Mouse (Mus musculus) adipocyte (in vitro differentiated cells): Measurements from ENCODE around the gene Trim47.
"Not testable (repeated sequence)": the region's sequence is repeated elsewhere in the genome, so short reads cannot be mapped to it uniquely, and the experiment has no call there.

Experiments
- DNase-seq: peaks from one replicate; pipeline ENCODE4 v3.0.0-alpha.2; 2016; ENCODE audit warnings: low spot score

Gene Trim47

DNA sequence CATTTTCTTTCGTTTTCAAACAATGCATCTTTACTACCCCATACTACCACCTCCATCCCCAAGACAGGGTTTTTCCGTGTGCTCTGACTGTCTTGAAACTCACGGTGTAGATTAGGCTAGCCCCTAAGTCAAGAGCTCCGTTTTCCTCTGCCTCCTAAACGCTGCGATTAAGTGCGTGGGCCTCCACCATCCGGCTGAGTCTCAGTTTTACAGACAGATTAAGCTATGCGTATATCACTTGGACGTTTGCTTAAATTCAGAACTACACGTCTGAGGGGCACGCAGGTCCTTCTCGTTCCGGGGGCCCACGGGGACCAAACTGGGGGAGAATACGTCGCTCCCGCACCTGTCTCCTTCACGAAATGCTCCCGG lies 11.1 kb upstream of the Trim47 start:
- DNase-seq, result no peak

- no peak for DNase-seq
Measured at GRCm38 (mm10) chr11:116134171-116134570, 7.2 kb upstream of the Trim47 start.

DNA sequence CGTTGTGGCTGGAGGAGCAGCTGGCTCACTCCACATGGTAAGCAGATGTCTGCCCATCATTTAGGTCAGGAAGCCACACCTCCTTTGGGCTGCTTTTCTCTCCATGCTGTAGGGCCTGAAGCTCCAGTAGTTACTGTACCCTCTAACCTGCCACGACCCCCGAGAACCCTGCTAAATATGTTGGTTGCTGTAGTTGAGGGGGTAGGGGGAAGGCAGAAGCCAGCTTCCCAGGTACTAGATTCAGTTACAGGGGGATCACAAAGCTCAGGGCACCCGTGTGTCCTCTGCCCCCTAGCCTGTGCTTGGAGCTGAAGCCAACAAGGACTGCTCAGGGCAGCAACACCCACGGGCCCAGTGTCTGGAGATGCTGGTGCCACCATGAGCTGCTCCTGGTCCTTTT lies 6.5 kb upstream of the Trim47 start:
- DNase-seq, result no peak

DNA sequence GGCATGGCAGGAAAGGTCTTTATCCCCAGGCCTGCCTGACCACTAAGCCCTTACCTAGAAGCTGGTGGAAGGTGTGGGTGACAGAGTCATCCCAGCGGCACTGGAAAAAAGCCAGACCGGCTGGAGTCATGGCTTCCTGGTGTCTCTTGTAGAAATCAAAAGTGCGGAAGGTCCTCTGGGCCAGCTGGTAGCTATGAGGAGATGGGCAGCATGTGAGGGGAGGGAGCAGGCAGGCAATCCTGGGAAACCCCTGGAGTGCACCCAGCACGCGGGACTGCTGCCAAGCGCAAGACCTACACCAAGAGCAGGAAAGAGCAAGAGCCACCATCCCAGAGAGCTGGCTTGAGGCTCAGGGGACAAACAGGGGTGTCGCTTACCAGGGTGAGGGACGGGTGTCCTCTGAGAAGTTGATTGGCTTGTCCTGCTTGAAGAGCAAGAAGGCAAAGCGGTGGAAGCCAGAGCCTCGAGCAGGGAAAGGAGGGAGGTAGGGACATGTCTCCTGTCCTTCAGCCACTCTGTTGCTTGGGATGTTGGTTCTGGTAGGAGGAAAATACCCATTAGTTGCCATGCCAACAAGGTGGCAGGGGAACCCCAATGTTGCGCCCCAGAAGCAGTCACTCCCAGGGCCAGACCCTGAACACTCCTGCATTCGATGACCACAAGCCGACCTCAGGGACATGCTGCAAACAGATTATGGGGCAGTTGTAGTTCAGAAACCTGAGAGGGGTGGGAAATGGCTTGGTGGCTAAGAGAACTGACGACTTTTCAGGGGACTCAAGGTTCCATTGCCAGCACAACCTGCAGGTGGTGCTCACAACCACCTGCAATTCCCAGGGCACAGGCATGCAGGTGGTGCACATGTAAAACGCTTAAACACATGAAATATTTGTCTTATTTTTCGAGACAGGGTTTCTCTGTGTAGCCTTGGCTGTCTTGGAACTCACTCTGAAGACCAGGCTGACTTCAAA lies 5.6 kb upstream of the Trim47 start:
- DNase-seq, result no peak

DNA sequence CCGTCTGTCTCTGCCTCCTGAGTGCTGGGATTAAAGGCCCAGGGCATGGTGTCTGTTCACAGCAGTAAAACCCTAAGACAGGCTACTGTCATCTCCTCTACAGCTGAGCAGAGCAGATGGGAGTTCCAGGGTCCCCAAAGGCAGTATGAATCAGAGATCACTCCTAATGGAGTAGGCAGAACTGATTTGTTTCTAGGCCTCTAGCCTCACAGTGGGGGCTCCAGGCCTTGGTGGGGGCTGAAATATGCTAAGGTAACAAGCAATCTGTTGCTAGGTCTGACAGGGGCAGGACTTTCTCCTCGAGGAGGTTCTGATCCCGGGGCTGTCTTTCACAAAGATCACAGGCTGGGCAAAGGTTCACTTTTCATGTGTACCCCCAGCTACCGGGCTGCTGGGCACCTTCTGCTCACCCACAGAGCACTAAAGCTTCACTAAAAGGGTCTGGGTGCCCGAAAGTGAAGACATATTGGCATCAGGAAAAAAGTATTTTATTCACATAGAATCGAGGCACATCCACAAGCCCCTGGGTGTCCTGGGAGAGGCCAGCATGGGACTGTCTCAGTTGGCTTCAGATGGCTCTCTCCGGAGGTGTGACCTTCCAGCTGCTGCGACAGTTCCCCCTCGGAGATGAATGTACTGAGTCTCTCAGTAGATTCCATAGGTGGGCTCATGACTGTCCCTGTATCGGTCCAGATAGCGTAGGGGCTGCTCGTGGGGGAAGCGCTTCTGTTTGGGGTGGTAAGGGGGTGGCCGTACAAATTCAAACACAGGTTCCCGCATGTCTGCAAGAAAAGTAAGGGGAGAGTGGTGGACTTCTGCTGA lies 4.5 kb upstream of the Trim47 start:
- peak; percentile 26 for DNase-seq

DNA sequence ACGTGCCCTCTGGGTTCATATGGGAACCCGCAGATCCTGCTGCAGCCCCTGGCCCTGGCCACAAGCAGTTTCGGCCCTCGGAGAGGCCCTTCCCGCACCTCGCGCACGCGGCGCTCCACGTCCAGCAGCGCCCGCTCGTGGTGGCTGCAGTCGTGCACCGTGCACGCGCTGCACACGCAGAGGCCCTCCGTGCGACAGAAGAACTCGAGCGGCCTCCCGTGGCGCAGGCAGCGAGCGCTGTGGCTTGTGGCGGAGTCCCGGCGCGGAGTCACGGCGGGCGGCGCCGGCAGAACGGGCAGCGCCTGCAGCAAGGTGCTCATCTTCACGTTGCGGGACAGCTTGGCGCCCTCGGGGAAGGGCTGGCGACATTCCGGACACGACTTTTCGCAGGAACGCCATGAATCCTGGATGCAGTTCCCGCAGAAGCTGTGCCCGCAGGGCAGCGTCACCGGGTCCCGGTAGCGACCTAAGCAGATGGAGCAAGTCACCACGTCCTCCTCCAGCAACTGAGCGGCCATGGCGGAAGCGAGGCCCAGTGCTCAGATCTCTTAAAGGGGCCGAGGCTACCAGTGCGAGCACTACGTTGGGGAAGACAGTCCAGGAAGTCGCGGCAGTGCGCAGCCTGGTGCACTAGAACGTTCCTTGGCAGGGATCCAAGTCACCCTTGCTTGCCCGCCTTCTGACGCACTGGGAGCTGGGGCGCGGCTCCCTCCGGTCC lies 3.6 kb upstream of the Trim47 start, which contains the start of gene Trim65:
Gene Trim65, minus strand, starts transcription at position 641 of the 718 bp plus-strand sequence.
- peak; percentile 86 for DNase-seq

GRCm38 (mm10) chr11:116129993-116130487 lies 3.0 kb upstream of the Trim47 start:
- DNase-seq, result peak; percentile 25

- no peak for DNase-seq
Measured at GRCm38 (mm10) chr11:116129091-116129790, 2.2 kb upstream of the Trim47 start.

DNA sequence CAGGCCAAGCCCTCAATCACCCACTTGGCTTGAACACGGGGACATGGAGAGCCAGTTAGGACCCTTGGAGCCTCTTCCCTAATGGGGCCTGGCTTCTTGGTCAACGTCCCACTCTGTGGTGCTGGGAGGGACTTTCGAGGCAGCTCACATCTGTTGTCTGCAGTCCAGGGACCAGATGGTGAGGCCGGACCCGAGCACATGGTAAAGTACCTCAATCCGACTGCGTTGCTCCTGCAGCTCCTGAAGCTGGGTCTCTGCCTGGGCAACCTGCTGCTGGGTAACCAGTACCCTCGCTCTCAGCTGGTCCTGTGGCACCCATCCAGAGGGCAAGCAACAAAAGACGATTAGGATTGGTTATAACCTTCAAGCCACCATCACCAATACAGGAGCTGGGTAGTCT lies 976 bp upstream of the Trim47 start:
- DNase-seq, result no peak

- no peak for DNase-seq
Measured at GRCm38 (mm10) chr11:116126261-116126660, 749 bp downstream of the Trim47 start.

GRCm38 (mm10) chr11:116121731-116122245 lies 5.2 kb downstream of the Trim47 start:
- not testable (repeated sequence) for DNase-seq

GRCm38 (mm10) chr11:116117819-116118218 lies 9.2 kb downstream of the Trim47 start:
- no peak for DNase-seq

DNA sequence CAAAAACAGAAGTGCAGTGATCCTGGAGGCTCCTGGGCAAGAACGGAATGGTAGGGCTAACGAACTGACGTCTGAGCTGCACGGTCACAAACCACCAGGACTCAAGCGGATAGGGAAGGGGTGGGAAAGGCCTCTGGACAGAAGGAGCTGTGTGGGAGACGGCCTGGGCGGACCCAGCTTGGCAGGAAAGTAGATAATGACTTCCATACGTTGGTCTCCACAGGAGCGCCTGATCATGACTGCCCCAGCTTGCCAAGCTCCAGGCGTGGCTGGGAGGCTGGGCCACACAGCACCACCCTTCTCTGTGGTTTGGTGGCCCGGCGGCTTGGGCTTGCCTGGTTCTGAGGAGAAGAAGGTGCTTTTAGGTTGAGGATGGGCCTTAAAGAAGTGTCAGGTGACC lies 9.8 kb downstream of the Trim47 start:
- DNase-seq, result no peak

DNA sequence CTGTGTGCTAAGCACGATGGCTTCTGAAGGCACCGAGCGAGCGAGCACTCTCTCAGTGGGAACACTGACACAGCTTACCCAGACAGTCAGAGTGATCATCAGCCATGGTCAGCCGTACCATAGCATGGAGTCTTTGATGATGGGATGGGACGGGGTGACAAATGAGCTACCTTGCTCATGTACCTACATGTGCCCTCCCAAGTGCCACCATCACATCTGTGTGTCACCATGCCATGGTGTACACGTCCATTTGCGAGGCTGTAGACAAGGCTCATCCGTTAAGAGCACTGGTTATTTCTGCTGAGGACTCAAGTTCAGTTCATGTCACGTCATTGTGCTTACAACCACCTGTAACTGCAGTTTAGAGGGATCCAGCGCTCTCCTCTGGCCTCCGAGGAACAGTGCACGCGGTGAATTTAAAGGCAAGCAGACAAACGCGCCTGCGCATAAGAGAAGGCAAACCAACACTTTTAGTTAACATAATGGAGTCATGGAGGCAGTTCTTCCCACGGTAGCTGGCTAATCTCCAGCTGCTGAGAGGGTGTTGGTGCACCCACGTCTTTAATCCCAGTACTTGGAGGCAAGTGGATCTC lies 15.3 kb downstream of the Trim47 start:
- DNase-seq, result no peak

DNA sequence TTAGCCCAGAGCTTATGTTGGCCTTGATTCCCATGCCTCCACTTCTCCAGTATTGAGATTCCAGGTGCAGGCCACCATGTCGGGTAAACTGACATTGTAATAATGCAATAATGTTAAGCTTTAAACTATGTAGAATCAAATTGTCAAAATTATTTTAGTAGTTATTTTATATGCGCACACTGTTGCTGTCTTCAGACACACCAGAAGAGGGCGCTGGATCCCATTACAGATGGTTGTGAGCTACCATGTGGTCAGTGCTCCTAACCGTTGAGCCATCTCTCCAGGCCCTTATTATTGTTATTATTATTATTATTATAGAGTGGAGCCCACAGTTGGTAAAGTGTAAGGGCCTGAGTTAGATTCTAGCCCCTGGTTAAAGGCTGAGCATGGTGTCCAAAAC lies 15.9 kb downstream of the Trim47 start:
- DNase-seq, result no peak

DNA sequence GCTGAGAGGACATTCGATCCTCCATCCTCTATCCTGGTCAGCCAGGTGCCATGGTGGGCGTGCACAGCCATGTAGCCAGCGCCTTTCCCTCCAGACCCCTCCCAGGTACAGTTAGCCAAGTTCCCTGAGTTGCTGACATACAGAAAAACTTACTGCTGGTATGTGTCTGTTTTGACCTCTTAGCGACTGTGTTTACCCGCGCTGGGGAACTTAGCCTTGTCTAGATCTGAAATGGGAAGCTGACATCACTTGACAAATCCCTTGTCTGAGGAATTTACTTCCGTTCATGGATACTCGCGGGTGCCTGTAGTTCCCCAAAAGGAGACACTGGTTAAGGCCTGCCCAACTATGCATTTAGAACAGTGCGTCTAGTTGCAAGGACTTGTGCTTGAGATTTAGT lies 16.5 kb downstream of the Trim47 start:
- DNase-seq, result peak; percentile 52

- DNase-seq, result peak; percentile 77
Measured at GRCm38 (mm10) chr11:116110131-116110530, 16.9 kb downstream of the Trim47 start.

DNA sequence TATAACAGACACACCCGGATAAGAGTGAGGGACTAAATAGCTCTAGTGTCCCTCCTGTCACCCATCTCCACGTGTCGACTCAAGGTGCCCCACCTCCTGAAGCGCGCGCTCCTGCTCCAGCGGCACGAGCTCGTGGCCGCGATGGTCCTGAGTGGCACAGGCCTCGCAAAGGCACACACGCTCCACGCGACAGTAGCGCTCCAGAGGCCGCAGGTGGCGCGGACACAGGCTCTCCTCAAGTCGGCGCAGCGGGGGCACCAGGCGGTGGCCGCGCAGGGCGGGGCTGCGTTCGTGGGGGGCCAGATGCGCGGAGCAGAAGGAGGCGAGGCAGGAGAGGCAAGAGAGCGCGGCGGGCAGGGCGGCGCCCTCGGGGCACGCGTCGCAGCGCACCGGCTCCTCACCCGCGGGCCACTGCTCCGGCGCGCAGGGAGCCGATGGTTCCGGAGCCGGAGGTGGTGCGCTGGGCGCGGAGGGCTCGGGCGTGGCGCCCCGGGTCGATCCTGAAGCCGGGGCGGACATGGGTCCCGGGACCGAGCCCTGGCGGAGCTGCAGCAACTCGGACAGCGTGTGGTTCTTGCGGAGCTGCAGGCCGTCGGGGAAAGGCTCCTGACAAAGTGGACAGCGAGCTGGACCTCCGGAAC lies 17.4 kb downstream of the Trim47 start:
- DNase-seq, result no peak

DNA sequence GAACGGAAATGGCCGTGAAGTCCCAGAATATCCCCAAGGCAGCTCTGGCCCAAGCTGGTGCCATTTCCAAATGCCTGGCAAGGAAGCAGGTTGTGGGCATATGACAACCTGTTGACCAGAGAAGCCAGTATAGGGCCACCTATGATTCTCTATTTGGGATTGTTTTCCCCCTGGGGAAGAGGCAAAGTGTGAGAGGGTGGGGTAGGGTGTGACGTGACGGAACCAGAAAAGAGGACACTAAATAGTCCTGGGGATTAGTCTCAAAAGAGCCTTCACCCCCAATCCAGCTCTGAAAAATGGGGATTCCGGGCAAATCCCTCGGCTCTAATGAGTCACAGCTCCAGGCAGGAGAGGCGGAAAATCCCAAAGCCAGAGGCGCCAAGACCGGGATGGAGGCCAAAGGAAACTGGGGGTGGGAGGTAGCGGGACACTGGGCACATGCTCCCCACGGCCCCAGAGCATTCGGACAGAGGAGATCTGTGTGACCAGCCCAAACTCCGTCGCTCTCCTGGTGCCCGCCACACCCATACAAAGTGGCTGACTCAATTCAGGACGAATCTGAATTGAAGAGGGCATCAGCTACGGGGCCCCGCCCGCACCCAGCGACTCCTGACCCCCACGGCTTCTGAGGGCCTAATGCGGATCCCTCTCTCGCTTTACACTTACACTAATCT lies 18.4 kb downstream of the Trim47 start:
- peak; percentile 92 for DNase-seq
